Mouse (Mus musculus) heart, embryonic 11.5 days (tissue): ENCODE data around the gene Ehd4. TPM values are rescaled to one million over a fixed set of nuclear protein-coding genes. Genes with fewer than 3 reads are reported as not detected.

Experiments used
- ATAC-seq: fragments of 200-750 bp; cut with Nextera tagmentation; replicated peaks from 2 replicates; pipeline ENCODE4 v1.8.0; 2017; ENCODE audit warnings: moderate library complexity; ENCODE audit not compliant: insufficient number of reproducible peaks, low FRiP score, low TSS enrichment
- H3K27ac ChIP-seq: fragments of 300-500 bp; sonication (generic); 2 replicates; pipeline ENCODE4 v1.5.1; 2014; ENCODE audit warnings: mild to moderate bottlenecking, low read depth, low read length
- H3K27me3 ChIP-seq: fragments of 300-500 bp; sonication (generic); 2 replicates; pipeline ENCODE4 v1.6.1; 2014; ENCODE audit warnings: mild to moderate bottlenecking, low read length, mixed read lengths; ENCODE audit not compliant: control insufficient read depth, insufficient read depth
- H3K36me3 ChIP-seq: fragments of 300-500 bp; sonication (generic); 2 replicates; pipeline ENCODE4 v1.6.1; 2014; ENCODE audit warnings: mild to moderate bottlenecking, low read length, moderate library complexity, mixed read lengths; ENCODE audit not compliant: control insufficient read depth, insufficient read depth
- H3K4me1 ChIP-seq: fragments of 300-500 bp; sonication (generic); 2 replicates; pipeline ENCODE4 v1.6.1; 2014; ENCODE audit warnings: low read length; ENCODE audit not compliant: control insufficient read depth, insufficient read depth
- H3K4me2 ChIP-seq: fragments of 300-500 bp; sonication (generic); 2 replicates; pipeline ENCODE4 v1.6.1; 2014; ENCODE audit warnings: mild to moderate bottlenecking, moderate library complexity
- H3K4me3 ChIP-seq: fragments of 300-500 bp; sonication (generic); 2 replicates; pipeline ENCODE4 v1.5.1; 2014; ENCODE audit warnings: low read depth, low read length
- H3K9ac ChIP-seq: fragments of 300-500 bp; sonication (generic); 2 replicates; pipeline ENCODE4 v1.6.1; 2014; ENCODE audit warnings: mild to moderate bottlenecking, low read depth, low read length, moderate library complexity
- H3K9me3 ChIP-seq: fragments of 300-500 bp; sonication (generic); replicated peaks from 2 replicates; pipeline ENCODE4 v1.6.1; 2016; ENCODE audit warnings: low read length; ENCODE audit not compliant: control insufficient read depth
- WGBS: fragments of 180-500 bp; shearing (Covaris S2); extraction: QIAGEN DNeasy Blood & Tissue Kit; methylation state at CpG from one replicate; pipeline ENCODE4 v1.1.7; 2014; ENCODE audit not compliant: insufficient replicate concordance; 5-methylcytosine and 5-hydroxymethylcytosine counted together
- polyA plus RNA-seq: library from polyadenylated mRNA; unstranded; fragments of >200 nt; fragmentation: Nextera tagmentation; extraction: Ambion mirVana; gene quantifications from 2 replicates; pipeline ENCODE4 v1.2.1, GENCODE M21; 2014

The Ehd4 gene
- polyA plus RNA-seq, 1 experiment from 2014 or later = 113 TPM

- Histone ChIP-seq H3K27me3 (no peaks in the 10 kb centered on the region), H3K4me3 (no peak overlapping the region), H3K4me2 (no peak overlapping the region), H3K27ac (peak overlapping the region; percentile 75), H3K36me3 (peaks cover 8% of the 10 kb centered on the region; the same call in 1 of the 2 replicates), H3K9me3 (no peaks in the 10 kb centered on the region), H3K4me1 (peaks cover 30% of the 10 kb centered on the region), H3K9ac (peak overlapping the region; percentile 18; the same call in 1 of the 2 replicates)
- WGBS = 25% methylated on average over 5 of the region's 5 CpGs
- 0 out of 2 replicates have a peak, but pooled peaks have one; percentile 7 for ATAC-seq
Measured at GRCm38 (mm10) chr2:120093671-120094430, 60.6 kb downstream of the Ehd4 start.

- Histone ChIP-seq H3K9me3 (no peaks in the 10 kb centered on the region), H3K9ac (no peak overlapping the region), H3K4me1 (peaks cover 12% of the 10 kb centered on the region), H3K4me2 (no peak overlapping the region), H3K27me3 (no peaks in the 10 kb centered on the region), H3K27ac (no peak overlapping the region), H3K4me3 (no peak overlapping the region), H3K36me3 (peaks cover 8% of the 10 kb centered on the region)
- WGBS = 76% methylated on average over 17 of the region's 17 CpGs
- ATAC-seq = no peak
Measured at GRCm38 (mm10) chr2:120090979-120091378, 63.4 kb downstream of the Ehd4 start.

GRCm38 (mm10) chr2:120087897-120088296 is 66.5 kb downstream of the Ehd4 start:
- H3K9me3 ChIP-seq = no peaks in the 10 kb centered on the region
- H3K27me3 ChIP-seq = no peaks in the 10 kb centered on the region
- no peak overlapping the region for H3K9ac ChIP-seq
- 89% methylated on average over 2 of the region's 2 CpGs for WGBS
- no peak overlapping the region for H3K4me3 ChIP-seq
- no peak for ATAC-seq
- peaks cover 5% of the 10 kb centered on the region for H3K4me1 ChIP-seq
- H3K4me2 ChIP-seq = no peak overlapping the region
- no peak overlapping the region for H3K27ac ChIP-seq
- peaks cover 8% of the 10 kb centered on the region for H3K36me3 ChIP-seq

GRCm38 (mm10) chr2:120087391-120087790 is 67.0 kb downstream of the Ehd4 start:
- 90% methylated on average over 3 of the region's 3 CpGs for WGBS
- ATAC-seq = no peak

GRCm38 (mm10) chr2:120086038-120086437 is 68.4 kb downstream of the Ehd4 start:
- 72% methylated on average over 3 of the region's 3 CpGs for WGBS
- no peak overlapping the region for H3K4me3 ChIP-seq

More at GRCm38 (mm10) chr2:120087391-120087790, 67.0 kb downstream of the Ehd4 start:
- no peak overlapping the region for H3K27ac ChIP-seq
- no peaks in the 10 kb centered on the region for H3K9me3 ChIP-seq
- peaks cover 8% of the 10 kb centered on the region for H3K36me3 ChIP-seq
- H3K4me2 ChIP-seq = no peak overlapping the region
- no peak overlapping the region for H3K9ac ChIP-seq
- no peaks in the 10 kb centered on the region for H3K27me3 ChIP-seq
- peaks cover 5% of the 10 kb centered on the region for H3K4me1 ChIP-seq
- no peak overlapping the region for H3K4me3 ChIP-seq

GRCm38 (mm10) chr2:120084593-120085361 is 69.6 kb downstream of the Ehd4 start:
- H3K27ac ChIP-seq = no peak overlapping the region
- H3K9me3 ChIP-seq = no peaks in the 10 kb centered on the region
- ATAC-seq = no peak
- H3K4me2 ChIP-seq = no peak overlapping the region
- 60% methylated on average over 14 of the region's 14 CpGs for WGBS
- peaks cover 2% of the 10 kb centered on the region; the same call in 1 of the 2 replicates for H3K4me1 ChIP-seq
- 0 out of 2 replicates have a peak overlapping the region, but pooled peaks have one; percentile 54 for H3K9ac ChIP-seq
- peaks cover under 1% of the 10 kb centered on the region for H3K36me3 ChIP-seq
- H3K27me3 ChIP-seq = no peaks in the 10 kb centered on the region
- H3K4me3 ChIP-seq = no peak overlapping the region

More at GRCm38 (mm10) chr2:120086038-120086437, 68.4 kb downstream of the Ehd4 start:
- no peak overlapping the region for H3K27ac ChIP-seq
- peaks cover 5% of the 10 kb centered on the region for H3K36me3 ChIP-seq
- H3K27me3 ChIP-seq = no peaks in the 10 kb centered on the region
- H3K9ac ChIP-seq = no peak overlapping the region
- H3K9me3 ChIP-seq = no peaks in the 10 kb centered on the region
- peaks cover 5% of the 10 kb centered on the region for H3K4me1 ChIP-seq
- H3K4me2 ChIP-seq = no peak overlapping the region
- ATAC-seq = no peak

- peaks cover 2% of the 10 kb centered on the region; the same call in 1 of the 2 replicates for H3K4me1 ChIP-seq
- peaks cover 4% of the 10 kb centered on the region for H3K27me3 ChIP-seq
- H3K9me3 ChIP-seq = no peaks in the 10 kb centered on the region
- H3K9ac ChIP-seq = no peak overlapping the region
- H3K4me2 ChIP-seq = no peak overlapping the region
- H3K4me3 ChIP-seq = no peak overlapping the region
- 61% methylated on average over 2 of the region's 2 CpGs for WGBS
- ATAC-seq = no peak
- no peaks in the 10 kb centered on the region; the same call in 1 of the 2 replicates for H3K36me3 ChIP-seq
- no peak overlapping the region for H3K27ac ChIP-seq
Measured at GRCm38 (mm10) chr2:120082416-120082815, 72.0 kb downstream of the Ehd4 start.

GRCm38 (mm10) chr2:120076076-120076705 is 78.2 kb downstream of the Ehd4 start:
- H3K9ac ChIP-seq = 0 out of 2 replicates have a peak overlapping the region, but pooled peaks have one; percentile 39
- no peak for ATAC-seq
- H3K9me3 ChIP-seq = no peaks in the 10 kb centered on the region
- peak overlapping the region; percentile 70 for H3K4me2 ChIP-seq
- 0 out of 2 replicates have a peak, but pooled peaks cover 8% of the 10 kb centered on the region for H3K4me1 ChIP-seq
- peak overlapping the region; percentile 38 for H3K4me3 ChIP-seq
- WGBS = 2% methylated on average over 36 of the region's 36 CpGs
- H3K27ac ChIP-seq = no peak overlapping the region
- H3K36me3 ChIP-seq = no peaks in the 10 kb centered on the region
- H3K27me3 ChIP-seq = peaks cover 24% of the 10 kb centered on the region
